Mouse (Mus musculus) olfactory bulb, adult 2 months (tissue): ENCODE data around the gene Ogfod3. TPM values are rescaled to one million over a fixed set of nuclear protein-coding genes. Genes with fewer than 3 reads are reported as not detected.

Experiments
- H3K27ac ChIP-seq: fragments of 200-500 bp; 2 replicates; pipeline ENCODE4 v1.5.1; 2012; ENCODE audit warnings: low read depth, low read length; ENCODE audit not compliant: insufficient read depth
- H3K4me1 ChIP-seq: fragments of 200-500 bp; 2 replicates; pipeline ENCODE4 v1.6.1; 2012; ENCODE audit warnings: low read length; ENCODE audit not compliant: control insufficient read depth, insufficient read depth
- H3K4me3 ChIP-seq: fragments of 200-500 bp; 2 replicates; pipeline ENCODE4 v1.5.1; 2012; ENCODE audit warnings: mild to moderate bottlenecking, low read depth, low read length, moderate library complexity; ENCODE audit not compliant: insufficient read depth
- CTCF ChIP-seq: fragments of 200-500 bp; IDR thresholded peaks from 2 replicates; pipeline ENCODE4 v1.5.1; 2012; ENCODE audit warnings: low read depth, mild to moderate bottlenecking, low read length, moderate library complexity; ENCODE audit not compliant: insufficient read depth
- POLR2A ChIP-seq: fragments of 200-500 bp; IDR thresholded peaks from 2 replicates; pipeline ENCODE4 v1.6.1; 2012; ENCODE audit warnings: mild to moderate bottlenecking, low read depth, low read length, moderate library complexity; ENCODE audit not compliant: insufficient read depth
- WGBS: fragments of 180-500 bp; shearing (Covaris S2); methylation state at CpG from one replicate; pipeline ENCODE4 v1.1.7; 2018; 5-methylcytosine and 5-hydroxymethylcytosine counted together
- polyA plus RNA-seq: library from polyadenylated mRNA; stranded (reverse); fragments of >200 nt; gene quantifications from 2 replicates; pipeline ENCODE4 v1.2.4, GENCODE M21; 2012; ENCODE audit warnings: low replicate concordance; ENCODE audit not compliant: missing spikeins, insufficient read depth, insufficient read length

Ogfod3 gene
- polyA plus RNA-seq, 1 experiment, result not detected

- H3K4me1 ChIP-seq, result no peaks in the 10 kb centered on the region
- H3K27ac ChIP-seq, result no peak overlapping the region
- WGBS, result 91% methylated on average over 1 of the region's 1 CpGs
- TF ChIP-seq POLR2A, result no peak
- no peak for TF ChIP-seq CTCF
- H3K4me3 ChIP-seq, result no peak overlapping the region
These were observed 69.9 kb downstream of the Ogfod3 start for GRCm38 (mm10) chr11:121134600-121134999.

DNA sequence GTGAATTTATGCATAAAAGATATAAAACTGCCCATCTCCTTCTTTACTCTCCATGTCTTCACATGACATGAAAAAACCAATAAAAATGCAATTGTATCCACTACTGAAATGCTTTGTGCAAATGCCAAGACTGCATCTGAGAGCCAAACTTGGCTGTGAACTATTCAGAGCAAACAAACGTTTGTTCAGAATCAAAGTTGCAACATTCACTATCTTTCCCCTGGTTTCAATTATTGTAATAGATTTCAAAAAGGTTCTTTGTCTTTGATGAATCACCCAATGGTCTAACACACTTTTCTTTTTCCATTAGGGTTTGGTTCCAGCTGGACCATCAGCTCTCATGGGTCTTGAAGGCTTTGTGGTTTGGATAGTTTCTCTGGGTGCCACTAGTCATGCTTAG lies 74.9 kb downstream of the Ogfod3 start:
- no peak overlapping the region for H3K4me3 ChIP-seq
- H3K27ac ChIP-seq, result no peak overlapping the region
- TF ChIP-seq POLR2A (no peak), CTCF (no peak)
- WGBS, result 50% methylated on average over 1 of the region's 1 CpGs
- H3K4me1 ChIP-seq, result no peaks in the 10 kb centered on the region

Other genes starting within 250 kb of the Ogfod3 start
- gene Csnk1d, start 213.4 kb downstream of the Ogfod3 start, polyA plus RNA-seq, result not detected in 2 replicates
- gene Cd7, start 165.3 kb downstream of the Ogfod3 start, polyA plus RNA-seq, result not detected in 2 replicates
- gene Sectm1b, start 141.1 kb downstream of the Ogfod3 start, polyA plus RNA-seq, result not detected in 2 replicates
- gene Sectm1a, start 123.5 kb downstream of the Ogfod3 start, polyA plus RNA-seq, result not detected in 2 replicates
- not detected in 2 replicates for gene Tex19.2, start 86.0 kb downstream of the Ogfod3 start, polyA plus RNA-seq
- gene Tex19.1, start 58.6 kb downstream of the Ogfod3 start, polyA plus RNA-seq, result not detected in 2 replicates
- not detected in 2 replicates for gene Uts2r, start 44.4 kb downstream of the Ogfod3 start, polyA plus RNA-seq
- not detected in 2 replicates for gene Hexdc, start 278 bp downstream of the Ogfod3 start, polyA plus RNA-seq
- gene Cybc1, start 24.6 kb upstream of the Ogfod3 start, polyA plus RNA-seq, result not detected in 2 replicates
- gene Narf, start 32.5 kb upstream of the Ogfod3 start, polyA plus RNA-seq, result not detected in 2 replicates
- not detected in 2 replicates for gene Foxk2, start 55.3 kb upstream of the Ogfod3 start, polyA plus RNA-seq
- not detected in 2 replicates for gene Wdr45b, start 149.7 kb upstream of the Ogfod3 start, polyA plus RNA-seq
- gene Rab40b, start 183.5 kb upstream of the Ogfod3 start, polyA plus RNA-seq, result not detected in 2 replicates
- not detected in 2 replicates for gene Fn3krp, start 216.7 kb upstream of the Ogfod3 start, polyA plus RNA-seq
- not detected in 2 replicates for gene Fn3k, start 230.2 kb upstream of the Ogfod3 start, polyA plus RNA-seq
- not detected in 2 replicates for gene Tbcd, start 247.2 kb upstream of the Ogfod3 start, polyA plus RNA-seq